Mouse (Mus musculus) bone marrow macrophage, adult 2 months (primary cell): ENCODE data around the gene Ksr2.

Experiments
- CTCF ChIP-seq: IDR thresholded peaks from 2 replicates; pipeline ENCODE4 v1.5.1; 2012; ENCODE audit warnings: low read depth, mild to moderate bottlenecking, low read length, moderate library complexity
- POLR2A ChIP-seq: IDR thresholded peaks from 2 replicates; pipeline ENCODE4 v1.6.1; 2012; ENCODE audit warnings: mild to moderate bottlenecking, low read depth, low read length, borderline replicate concordance

GRCm38 (mm10) chr5:117396596-117397014, 17.2 kb upstream of the Ksr2 start:
- TF ChIP-seq CTCF, result no peak
- no peak for TF ChIP-seq POLR2A
